Mouse (Mus musculus): ENCODE measurements at regions not wholly inside any gene's neighbourhood (a gene's known extent, or its start where the extent isn't known, plus 50 kb on each side); places are given as distances from the start of the nearest gene placed in this dataset.

DNA sequence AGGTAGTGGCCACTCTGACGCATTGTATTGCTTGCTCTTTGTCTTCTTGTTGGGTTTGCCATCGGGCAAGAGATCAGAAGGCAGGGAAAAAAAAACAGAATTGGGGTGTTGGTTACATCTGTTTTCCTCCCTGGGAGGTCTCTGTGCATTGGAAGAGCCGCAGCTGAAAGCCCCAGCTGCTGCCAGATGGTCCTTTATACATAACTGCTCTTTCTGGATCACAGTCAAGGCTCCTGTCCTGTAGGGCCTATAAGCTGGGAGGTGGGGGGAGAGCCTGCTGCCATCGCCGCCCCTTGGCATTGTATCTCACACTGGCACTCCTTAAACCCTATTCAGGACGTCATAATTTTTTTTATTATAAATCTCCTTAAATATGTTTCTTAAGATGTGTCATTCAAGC is 101.9 kb upstream of the Rnd3 start:
- TF ChIP-seq GATA4 (IDR thresholded peaks at IDR 0.05; ENCODE audit: insufficient replicate concordance, low read length), result no peak

DNA sequence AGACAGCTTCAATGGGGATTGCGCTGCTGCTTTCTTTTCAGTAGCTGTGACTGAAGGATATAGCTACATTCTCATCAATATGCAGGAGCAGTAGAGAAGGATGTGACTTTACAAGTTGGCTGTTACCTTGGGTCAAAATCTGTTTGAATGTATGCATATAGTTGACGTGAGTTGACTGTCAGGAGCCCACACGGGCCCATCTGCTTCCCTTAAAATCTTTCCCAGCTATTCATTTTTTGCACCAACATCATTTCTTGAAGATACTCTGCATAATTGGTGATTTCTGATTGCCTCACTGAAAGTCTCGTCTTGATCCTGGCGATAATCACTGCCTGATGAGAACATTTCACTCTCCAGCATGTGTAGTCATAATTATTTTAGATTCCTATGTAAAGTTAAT is 92.7 kb upstream of the Rnd3 start:
- TF ChIP-seq GATA4 (IDR thresholded peaks at IDR 0.05; ENCODE audit: insufficient replicate concordance, low read length), result no peak

DNA sequence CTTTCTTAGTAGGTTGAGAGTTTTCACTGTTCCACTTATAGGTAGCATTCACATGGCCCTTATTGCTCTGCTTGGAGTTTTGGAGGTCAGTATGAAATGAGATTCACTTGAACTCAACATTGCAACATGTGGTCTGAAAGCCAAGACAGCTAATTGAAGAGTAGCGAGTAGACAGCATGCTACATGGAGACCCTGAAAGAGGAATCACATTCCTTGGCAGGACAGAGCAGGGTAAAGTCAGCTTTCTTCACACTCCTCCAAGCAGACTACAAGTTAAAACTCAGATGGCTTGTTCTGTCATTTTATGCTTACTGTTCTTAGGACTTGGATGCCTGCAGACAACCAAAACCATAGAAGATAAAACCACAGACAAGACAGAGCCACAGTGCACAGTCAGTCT is 91.1 kb upstream of the Rnd3 start:
- no peak for TF ChIP-seq GATA4 (IDR thresholded peaks at IDR 0.05; ENCODE audit: insufficient replicate concordance, low read length)

DNA sequence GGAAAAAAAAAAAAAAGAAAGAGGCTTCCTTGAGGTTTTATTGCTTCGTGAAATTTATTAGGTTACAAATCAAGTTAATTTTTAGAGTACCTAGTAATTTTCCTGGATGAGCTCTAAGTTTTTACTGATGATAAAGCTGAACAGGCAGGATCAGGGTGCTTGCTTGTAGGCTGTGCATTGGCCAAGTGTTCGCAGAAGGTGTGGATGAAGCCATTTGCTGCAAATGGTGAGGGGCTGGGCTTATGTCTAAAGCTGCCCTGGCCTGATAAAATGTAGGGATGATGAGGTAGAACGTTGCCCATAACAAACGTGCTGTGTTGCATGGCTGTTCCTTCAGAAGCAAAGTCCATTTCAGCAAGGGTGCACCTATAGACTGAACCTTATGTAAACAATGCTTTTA is 90.1 kb upstream of the Rnd3 start:
- no peak for TF ChIP-seq GATA4 (IDR thresholded peaks at IDR 0.05; ENCODE audit: insufficient replicate concordance, low read length)

DNA sequence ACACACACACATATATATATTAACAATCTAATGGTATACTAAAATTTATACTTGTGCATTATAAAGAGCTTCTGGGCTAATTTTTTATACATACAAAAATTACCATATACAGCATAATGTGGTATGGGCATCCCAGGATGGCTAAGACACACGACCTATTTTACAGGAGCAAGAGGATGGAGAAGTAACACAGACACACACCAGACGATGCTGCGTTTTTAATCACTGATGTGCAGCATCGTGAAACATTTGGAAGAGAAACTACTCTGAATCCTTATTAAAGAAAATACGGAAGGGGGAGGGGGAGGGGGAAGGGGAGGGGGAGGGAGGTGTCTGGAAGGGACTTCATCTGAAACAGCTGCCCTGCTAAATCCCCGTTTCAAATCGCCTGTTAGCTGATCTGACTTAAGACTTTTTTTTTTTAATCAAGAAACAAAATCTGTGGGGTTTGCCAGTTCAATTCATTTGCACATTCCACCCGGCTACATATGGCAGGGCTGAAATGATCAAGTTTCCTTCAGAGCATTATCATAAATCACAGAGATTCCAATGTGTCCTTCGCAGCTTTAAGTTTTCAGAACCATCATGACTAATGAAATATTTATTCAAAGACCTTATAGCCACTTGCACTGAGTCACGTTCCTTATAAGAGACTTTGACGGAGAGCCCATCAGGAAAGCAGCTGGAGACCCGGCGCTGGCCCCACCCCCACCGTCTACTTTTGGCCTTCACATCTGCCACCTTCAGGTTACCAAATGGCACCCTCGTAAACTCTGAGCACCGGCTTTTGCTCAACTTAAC is 89.4 kb upstream of the Rnd3 start:
- TF ChIP-seq GATA4 (IDR thresholded peaks at IDR 0.05; ENCODE audit: insufficient replicate concordance, low read length), result no peak

DNA sequence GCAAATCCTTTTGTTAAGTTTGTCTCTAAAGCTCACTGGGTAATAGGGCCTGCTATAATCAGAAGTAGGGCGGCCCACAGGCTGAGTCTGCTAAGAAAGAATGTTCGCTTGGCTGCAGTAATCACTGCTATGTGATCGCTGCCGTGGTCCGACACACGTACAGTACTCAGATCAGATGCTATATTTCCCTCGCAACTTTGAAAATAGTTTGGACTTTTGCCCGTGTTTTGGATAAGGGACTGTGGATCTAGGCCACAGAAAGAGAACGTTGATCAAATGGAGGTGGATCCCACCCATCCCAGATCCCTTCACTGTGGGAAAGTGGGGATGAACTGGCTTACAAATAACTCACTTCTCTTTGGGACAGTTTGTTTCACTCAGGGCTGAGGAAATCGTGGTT is 88.5 kb upstream of the Rnd3 start:
- no peak for TF ChIP-seq GATA4 (IDR thresholded peaks at IDR 0.05; ENCODE audit: insufficient replicate concordance, low read length)

DNA sequence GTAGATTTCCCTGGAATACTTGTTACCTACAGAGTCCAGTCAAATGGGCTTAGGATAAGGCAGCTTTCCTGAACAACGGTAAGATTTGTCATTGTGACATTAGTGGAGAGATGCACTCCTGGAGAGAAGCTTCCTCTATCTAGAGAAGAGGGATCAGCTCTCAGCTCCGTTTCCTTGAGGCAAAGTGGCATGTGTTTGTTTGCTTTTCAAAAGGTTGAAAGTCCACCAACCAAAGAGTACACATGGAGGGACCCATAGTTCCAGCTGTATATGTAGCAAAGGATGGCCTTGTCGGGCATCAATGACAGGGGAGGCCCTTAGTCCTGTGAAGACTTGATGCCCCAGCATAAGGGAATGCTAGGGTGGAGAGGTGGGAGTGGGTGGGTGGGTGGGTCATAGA is 87.9 kb upstream of the Rnd3 start:
- TF ChIP-seq GATA4 (IDR thresholded peaks at IDR 0.05; ENCODE audit: insufficient replicate concordance, low read length), result no peak

DNA sequence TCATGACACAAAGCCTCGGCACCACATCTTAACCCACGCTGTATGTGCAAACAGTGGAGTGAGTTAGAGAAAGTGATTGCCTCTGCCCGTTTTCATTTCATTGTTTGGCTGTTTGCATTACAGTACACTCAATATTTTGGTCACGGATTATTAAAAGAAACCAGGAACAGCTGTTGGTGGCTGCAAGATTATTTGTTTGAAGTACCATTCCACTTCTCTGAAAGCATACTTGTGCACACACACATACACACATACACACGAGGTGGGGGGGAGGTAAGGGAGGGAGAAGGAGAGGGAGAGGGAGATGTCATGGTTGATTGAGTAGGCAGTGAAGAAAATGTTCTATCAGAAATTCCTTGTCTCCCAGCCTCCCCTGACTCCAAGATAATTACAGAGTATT is 85.5 kb upstream of the Rnd3 start:
- TF ChIP-seq GATA4 (IDR thresholded peaks at IDR 0.05; ENCODE audit: insufficient replicate concordance, low read length), result no peak

DNA sequence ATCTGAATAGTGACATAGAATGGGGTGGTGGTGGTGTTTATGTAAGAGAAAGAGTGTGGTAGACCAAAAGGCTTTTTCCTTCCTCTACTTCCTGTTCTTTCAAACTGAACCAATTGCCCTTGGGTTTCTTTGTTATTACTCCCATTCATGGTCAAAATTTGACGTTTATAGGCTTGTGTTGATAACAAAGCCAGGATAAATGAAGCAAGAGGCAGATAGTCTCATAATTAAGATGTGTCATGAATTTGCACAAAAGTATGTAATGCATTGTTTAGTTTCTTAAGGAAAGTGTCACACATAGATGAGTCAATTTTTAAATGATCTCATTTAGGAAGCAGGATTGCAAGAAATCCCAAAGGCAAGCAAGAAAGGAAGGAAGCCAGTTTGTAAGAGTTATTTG is 73.9 kb upstream of the Rnd3 start:
- TF ChIP-seq GATA4 (IDR thresholded peaks at IDR 0.05; ENCODE audit: insufficient replicate concordance, low read length), result no peak

DNA sequence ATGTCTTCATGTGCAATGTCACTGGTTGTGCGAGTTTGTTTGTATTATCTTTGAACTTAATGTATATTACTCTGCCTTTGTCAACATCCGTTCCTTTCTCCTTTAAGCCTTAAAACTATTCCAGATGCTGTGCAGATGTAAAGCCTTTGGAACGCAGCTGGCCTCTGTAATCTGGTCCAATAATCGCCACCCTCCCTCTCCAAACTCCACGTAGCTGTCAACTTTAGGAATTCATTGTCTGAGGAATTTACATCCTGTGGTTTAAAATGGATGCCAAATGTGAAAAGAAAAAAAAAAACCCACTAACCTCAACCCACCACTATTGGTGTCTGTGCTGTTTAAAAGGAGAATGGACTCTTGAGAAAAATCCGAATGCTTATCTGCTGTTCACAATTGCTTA is 70.8 kb upstream of the Rnd3 start:
- no peak for TF ChIP-seq GATA4 (IDR thresholded peaks at IDR 0.05; ENCODE audit: insufficient replicate concordance, low read length)

DNA sequence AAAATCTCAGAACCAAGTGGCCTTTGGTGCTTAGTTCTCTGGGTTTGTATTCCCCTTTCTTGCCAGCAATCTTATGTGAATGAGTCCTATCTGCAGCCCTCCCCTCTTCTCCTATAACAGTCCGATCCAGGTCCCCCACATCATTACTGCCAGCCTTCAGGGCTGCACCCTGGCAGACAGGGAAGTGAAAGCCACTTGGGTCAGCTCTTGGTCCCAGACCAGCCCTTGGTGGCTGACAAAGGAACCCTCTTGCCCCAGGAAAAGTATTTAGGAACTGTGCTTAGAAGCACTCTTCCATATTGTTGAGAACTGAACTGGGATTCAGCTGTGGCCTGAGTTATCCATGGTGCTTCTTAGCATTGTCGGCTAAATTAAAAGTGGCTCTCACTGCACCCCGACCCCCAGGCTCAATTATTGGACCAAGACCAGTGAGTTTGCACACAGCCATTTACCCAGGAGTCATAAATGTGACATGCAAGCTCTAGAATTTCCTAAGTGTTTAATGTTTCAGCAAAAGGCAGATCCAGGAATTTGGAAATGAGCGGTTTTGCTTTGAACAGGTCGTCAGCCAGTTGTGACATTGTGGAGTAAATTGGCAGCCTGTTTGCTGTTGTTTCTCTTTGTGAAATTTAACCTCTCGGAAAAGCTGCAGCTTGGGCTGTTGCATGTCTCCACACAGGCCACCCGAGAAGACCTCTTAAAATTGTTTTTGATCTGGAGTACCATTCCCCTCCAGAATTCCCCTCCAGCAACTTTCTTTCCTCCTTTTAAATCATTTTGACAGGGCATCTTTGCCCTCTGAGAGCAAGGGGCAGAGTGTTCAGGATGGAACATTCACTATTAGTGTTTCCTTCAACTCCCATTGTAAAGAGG is 58.5 kb upstream of the Rnd3 start:
- no peak for TF ChIP-seq GATA4 (IDR thresholded peaks at IDR 0.05; ENCODE audit: insufficient replicate concordance, low read length)

DNA sequence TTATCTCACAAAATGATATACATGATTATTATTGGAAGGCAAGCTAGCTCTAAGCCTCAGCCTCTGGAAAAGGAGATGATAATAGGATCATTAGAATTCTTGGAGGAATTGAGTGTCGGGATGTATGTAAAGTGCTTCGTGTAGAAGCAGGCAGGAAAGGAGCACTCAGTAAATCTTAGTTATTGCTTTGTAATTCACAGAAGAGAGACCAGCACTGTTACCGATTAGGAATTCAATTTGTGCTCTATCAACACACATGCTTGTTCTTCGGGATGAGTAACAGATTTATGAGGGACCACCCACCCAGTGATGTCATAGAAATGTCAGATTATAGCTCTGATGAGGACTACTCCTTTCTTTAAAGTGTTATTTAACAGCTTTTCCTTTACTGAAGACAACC is 57.4 kb upstream of the Rnd3 start:
- TF ChIP-seq GATA4 (IDR thresholded peaks at IDR 0.05; ENCODE audit: insufficient replicate concordance, low read length), result no peak
